Mouse (Mus musculus): Measurements from ENCODE around the gene Aco2. TPM values are rescaled to one million over a fixed set of nuclear protein-coding genes. Genes with fewer than 3 reads are reported as not detected.
A peak's percentile ranks its signal among the peaks of the same experiment; 100 is the strongest.

The Aco2 gene
- polyA plus RNA-seq, 1 experiment from 2014 or later, result 165 TPM

DNA sequence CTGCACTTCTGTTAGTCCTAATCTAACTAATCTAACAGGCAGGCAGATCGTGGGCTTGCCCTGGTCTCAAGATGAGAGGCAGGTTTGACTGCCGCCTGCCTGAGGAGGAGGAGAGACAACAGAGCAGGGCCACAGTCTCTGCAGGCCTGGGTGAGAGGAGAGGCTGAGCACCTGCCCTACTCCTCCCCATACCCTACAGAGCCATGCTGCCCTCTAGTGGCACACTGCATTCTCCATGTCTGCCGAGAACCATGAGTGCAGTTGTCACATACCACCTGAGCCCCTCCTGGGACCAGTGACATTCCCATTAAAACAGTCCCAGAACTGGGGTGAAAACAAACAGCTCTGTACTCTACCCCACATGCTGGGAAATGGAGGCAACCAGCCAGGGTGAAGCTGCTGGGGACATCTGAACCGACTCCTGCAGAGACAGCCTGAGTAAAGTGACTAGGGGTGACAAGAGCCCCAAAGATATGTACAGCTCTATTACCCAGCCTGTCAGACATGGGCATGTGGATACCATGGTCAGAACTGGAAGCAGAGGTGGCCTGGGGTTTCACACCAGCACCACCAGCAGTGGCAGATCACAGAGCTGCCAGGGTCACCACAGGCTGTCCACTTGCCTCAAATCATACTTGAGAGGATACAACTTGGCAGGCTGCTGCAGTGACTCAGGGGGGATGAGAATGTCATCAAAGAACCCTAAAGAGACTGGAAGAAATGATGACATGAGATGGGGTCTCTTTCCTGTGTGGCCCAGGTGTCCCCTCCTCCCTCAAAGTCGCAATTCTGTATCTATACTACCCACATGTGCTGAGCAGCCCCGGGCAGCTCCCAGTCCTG is 45.7 kb downstream of the Aco2 start:
- WGBS, result 59% methylated on average over 6 of the region's 6 CpGs
- Histone ChIP-seq H3K4me3 (ENCODE audit: low read depth, low read length) (no peak overlapping the region), H3K27ac (replicated peaks; ENCODE audit: low read depth, low read length) (no peak overlapping the region), H3K4me2 (ENCODE audit: low read depth, low read length) (no peak overlapping the region), H3K9ac (ENCODE audit: low read depth, low read length) (no peak overlapping the region), H3K27me3 (replicated peaks; ENCODE audit: control insufficient read depth, insufficient read depth, low read length) (no peaks in the 10 kb centered on the region), H3K4me1 (ENCODE audit: control insufficient read depth, insufficient read depth, low read length) (no peaks in the 10 kb centered on the region), H3K36me3 (ENCODE audit: control insufficient read depth, insufficient read depth, low read length) (peaks cover 44% of the 10 kb centered on the region), H3K9me3 (ENCODE audit: control insufficient read depth, low read length) (no peaks in the 10 kb centered on the region)
- peak; percentile 48 for DNase-seq (ENCODE audit: low spot score)
- peak; percentile 73 for ATAC-seq (ENCODE audit: low read depth)

DNA sequence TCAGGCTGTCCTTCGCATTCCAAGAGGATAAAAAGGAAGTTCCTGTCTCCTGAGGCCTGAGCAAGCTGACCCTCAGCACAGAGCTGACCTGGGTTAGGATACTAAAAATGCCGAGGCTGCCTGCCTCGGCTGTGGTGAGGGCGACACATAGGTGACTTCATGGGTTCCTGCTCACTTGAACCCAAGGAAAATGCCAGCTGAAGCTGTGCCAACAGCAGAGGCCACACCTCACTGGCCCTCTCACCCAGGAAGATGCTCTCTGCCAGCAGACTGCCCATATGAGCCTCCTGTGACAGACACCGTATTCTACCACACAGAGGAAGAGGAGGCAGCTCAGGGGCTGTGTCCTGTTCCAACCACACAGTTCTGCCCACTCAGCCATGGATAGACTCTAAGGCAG is 47.0 kb downstream of the Aco2 start:
- Histone ChIP-seq H3K9me3 (ENCODE audit: control insufficient read depth, low read length) (no peaks in the 10 kb centered on the region), H3K36me3 (ENCODE audit: control insufficient read depth, insufficient read depth, low read length) (peaks cover 32% of the 10 kb centered on the region), H3K4me2 (ENCODE audit: low read depth, low read length) (no peak overlapping the region), H3K27me3 (replicated peaks; ENCODE audit: control insufficient read depth, insufficient read depth, low read length) (no peaks in the 10 kb centered on the region), H3K9ac (ENCODE audit: low read depth, low read length) (no peak overlapping the region), H3K4me3 (ENCODE audit: low read depth, low read length) (no peak overlapping the region), H3K4me1 (ENCODE audit: control insufficient read depth, insufficient read depth, low read length) (no peaks in the 10 kb centered on the region), H3K27ac (replicated peaks; ENCODE audit: low read depth, low read length) (no peak overlapping the region)
- DNase-seq (ENCODE audit: low spot score) (no peak), ATAC-seq (ENCODE audit: low read depth) (no peak)
- 77% methylated on average over 5 of the region's 5 CpGs for WGBS

DNA sequence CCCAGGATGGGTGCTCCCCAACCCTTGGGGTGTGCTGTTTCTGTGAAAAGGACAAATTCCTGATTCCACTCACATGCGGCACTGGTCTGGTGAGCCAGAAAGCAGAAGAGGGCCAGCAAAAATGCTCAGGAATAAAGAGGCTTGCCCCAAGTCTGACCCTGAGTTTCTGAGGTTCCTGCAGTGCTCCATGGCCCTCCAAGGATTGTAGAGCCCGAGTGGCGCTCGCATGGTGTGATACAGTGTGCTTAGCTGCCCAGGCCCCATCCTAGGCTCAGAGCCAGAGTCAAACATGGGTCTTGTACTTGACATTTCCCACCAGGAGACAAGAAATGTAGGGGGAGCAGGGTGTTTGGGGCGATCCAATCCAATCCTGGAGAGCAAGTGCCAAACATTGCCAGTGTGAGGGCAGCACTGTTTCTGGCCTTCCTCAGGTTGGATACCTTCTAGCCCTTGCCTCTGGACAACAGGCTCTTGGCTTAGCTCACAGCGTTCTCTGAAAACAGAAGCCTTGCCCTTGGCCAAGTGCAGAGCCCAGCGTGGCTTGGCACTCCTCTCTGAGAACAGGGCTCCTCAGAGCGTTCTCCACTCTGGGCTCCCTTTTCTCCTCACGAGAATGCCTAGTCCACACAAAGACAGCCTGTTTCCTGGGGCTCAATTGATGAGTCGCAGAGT is 48.6 kb downstream of the Aco2 start:
- Histone ChIP-seq H3K4me1 (ENCODE audit: control insufficient read depth, insufficient read depth, low read length) (peaks cover 8% of the 10 kb centered on the region), H3K9me3 (ENCODE audit: control insufficient read depth, low read length) (no peaks in the 10 kb centered on the region), H3K9ac (ENCODE audit: low read depth, low read length) (no peak overlapping the region), H3K4me3 (ENCODE audit: low read depth, low read length) (no peak overlapping the region), H3K27me3 (replicated peaks; ENCODE audit: control insufficient read depth, insufficient read depth, low read length) (no peaks in the 10 kb centered on the region), H3K27ac (replicated peaks; ENCODE audit: low read depth, low read length) (no peak overlapping the region), H3K36me3 (ENCODE audit: control insufficient read depth, insufficient read depth, low read length) (peaks cover 17% of the 10 kb centered on the region), H3K4me2 (ENCODE audit: low read depth, low read length) (no peak overlapping the region)
- DNase-seq (ENCODE audit: low spot score) (no peak), ATAC-seq (ENCODE audit: low read depth) (no peak)
- WGBS, result 79% methylated on average over 10 of the region's 10 CpGs

DNA sequence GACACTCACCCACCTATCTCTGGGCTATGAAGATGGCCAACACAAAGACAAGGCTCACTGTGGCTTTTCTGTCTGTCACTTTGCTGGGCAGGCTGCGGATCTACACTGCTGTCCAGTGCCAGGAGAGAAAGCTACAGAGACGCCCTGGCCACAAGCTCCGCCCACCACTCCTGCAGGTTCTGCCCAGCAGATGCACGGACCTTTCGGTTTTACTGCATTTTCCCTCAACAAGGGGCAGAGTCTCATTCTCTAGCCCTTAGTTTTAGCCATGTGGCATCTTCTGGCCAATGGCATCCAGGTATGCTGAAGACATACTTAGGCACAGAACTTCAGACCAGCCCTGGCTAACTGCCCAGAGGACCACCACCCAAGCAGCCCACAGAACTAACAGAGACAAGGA is 49.1 kb downstream of the Aco2 start:
- H3K4me2 ChIP-seq (ENCODE audit: low read depth, low read length), result no peak overlapping the region
- no peaks in the 10 kb centered on the region for H3K27me3 ChIP-seq (replicated peaks; ENCODE audit: control insufficient read depth, insufficient read depth, low read length)
- H3K9ac ChIP-seq (ENCODE audit: low read depth, low read length), result no peak overlapping the region
- H3K4me3 ChIP-seq (ENCODE audit: low read depth, low read length), result no peak overlapping the region
- H3K36me3 ChIP-seq (ENCODE audit: control insufficient read depth, insufficient read depth, low read length), result peaks cover 12% of the 10 kb centered on the region
- no peak overlapping the region for H3K27ac ChIP-seq (replicated peaks; ENCODE audit: low read depth, low read length)
- 62% methylated on average over 4 of the region's 5 CpGs for WGBS
- no peak for ATAC-seq (ENCODE audit: low read depth)
- H3K9me3 ChIP-seq (ENCODE audit: control insufficient read depth, low read length), result no peaks in the 10 kb centered on the region
- peaks cover 8% of the 10 kb centered on the region for H3K4me1 ChIP-seq (ENCODE audit: control insufficient read depth, insufficient read depth, low read length)
- DNase-seq (ENCODE audit: low spot score), result no peak

DNA sequence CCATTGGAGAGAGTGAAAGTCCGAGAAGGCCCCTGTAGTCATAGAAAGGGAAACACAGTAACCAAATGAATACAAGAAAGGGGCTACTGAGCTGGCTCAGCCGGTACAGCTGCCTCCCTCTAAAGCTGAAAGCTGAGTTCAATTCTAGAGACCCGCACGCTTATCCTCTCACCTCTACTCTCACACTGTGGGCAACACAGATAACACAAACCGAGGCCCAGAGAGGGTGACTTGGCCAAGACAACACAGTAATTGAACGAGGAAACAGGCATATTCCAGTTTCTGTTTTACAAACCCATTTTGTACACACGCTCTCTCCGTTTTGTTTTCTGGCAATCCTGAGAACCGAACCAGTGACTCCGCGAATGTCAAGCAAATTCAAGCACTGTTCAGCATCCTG is 52.8 kb downstream of the Aco2 start:
- peak overlapping the region; percentile 79 for H3K4me3 ChIP-seq (ENCODE audit: low read depth, low read length)
- DNase-seq (ENCODE audit: low spot score) (no peak), ATAC-seq (ENCODE audit: low read depth) (no peak)
- no peaks in the 10 kb centered on the region for H3K9me3 ChIP-seq (ENCODE audit: control insufficient read depth, low read length)
- no peaks in the 10 kb centered on the region for H3K36me3 ChIP-seq (ENCODE audit: control insufficient read depth, insufficient read depth, low read length)
- H3K27ac ChIP-seq (replicated peaks; ENCODE audit: low read depth, low read length), result no peak overlapping the region
- peak overlapping the region; percentile 79 for H3K9ac ChIP-seq (ENCODE audit: low read depth, low read length)
- no peaks in the 10 kb centered on the region for H3K27me3 ChIP-seq (replicated peaks; ENCODE audit: control insufficient read depth, insufficient read depth, low read length)
- WGBS, result 86% methylated on average over 11 of the region's 11 CpGs
- peaks cover 12% of the 10 kb centered on the region for H3K4me1 ChIP-seq (ENCODE audit: control insufficient read depth, insufficient read depth, low read length)
- peak overlapping the region; percentile 92 for H3K4me2 ChIP-seq (ENCODE audit: low read depth, low read length)

DNA sequence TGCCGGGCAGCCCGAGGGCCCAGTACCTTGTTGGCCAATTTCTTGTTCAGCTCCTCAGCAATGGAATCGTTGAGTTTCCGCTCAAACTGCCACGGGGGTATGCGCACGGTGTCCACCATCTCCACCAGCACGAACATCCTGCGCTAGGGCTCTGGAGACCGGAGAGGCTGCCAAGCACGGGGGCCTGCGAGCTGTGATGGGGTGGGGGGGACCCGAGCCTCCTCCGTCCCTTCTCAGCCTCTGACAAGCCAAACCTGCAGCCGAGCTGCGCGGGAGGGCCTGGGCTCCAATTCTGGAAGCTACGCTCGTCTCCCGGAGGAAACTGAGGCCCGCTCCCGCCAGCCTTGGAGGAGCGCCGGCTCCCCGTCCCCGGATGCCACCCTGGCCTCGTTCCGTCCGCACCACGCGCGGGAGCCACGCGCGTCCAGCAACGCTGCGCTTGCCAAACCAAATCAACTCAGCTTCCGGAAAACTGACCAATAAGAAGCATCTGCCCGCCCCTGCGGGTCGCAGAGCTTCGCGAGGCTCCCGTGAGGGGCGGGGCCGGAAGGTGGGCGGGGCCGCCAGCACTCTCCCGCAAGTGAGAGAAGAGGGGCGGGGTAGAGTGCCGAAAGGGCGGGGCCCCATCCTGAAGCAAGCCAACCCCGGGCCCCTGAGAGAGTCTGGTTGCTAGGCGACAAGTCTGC is 53.8 kb downstream of the Aco2 start, which contains the start of gene Polr3h:
Polr3h (minus strand) TSS at position 481 of the 686 bp plus-strand sequence.
- peak within 1 kb of the TSS; percentile 79 for H3K9ac ChIP-seq (ENCODE audit: low read depth, low read length)
- peak within 1 kb of the TSS; percentile 92 for H3K4me2 ChIP-seq (ENCODE audit: low read depth, low read length)
- H3K9me3 ChIP-seq (ENCODE audit: control insufficient read depth, low read length), result no peaks in the 10 kb centered on the region
- ATAC-seq (ENCODE audit: low read depth), result peak; percentile 96
- H3K27me3 ChIP-seq (replicated peaks; ENCODE audit: control insufficient read depth, insufficient read depth, low read length), result no peaks in the 10 kb centered on the region
- peak within 1 kb of the TSS; percentile 79 for H3K4me3 ChIP-seq (ENCODE audit: low read depth, low read length)
- H3K27ac ChIP-seq (replicated peaks; ENCODE audit: low read depth, low read length), result peak within 1 kb of the TSS; percentile 77
- peak; percentile 98 for DNase-seq (ENCODE audit: low spot score)
- WGBS, result under 1% methylated on average over 40 of the region's 54 CpGs
- no peaks in the 10 kb centered on the region for H3K36me3 ChIP-seq (ENCODE audit: control insufficient read depth, insufficient read depth, low read length)
- peaks cover 12% of the 10 kb centered on the region for H3K4me1 ChIP-seq (ENCODE audit: control insufficient read depth, insufficient read depth, low read length)

DNA sequence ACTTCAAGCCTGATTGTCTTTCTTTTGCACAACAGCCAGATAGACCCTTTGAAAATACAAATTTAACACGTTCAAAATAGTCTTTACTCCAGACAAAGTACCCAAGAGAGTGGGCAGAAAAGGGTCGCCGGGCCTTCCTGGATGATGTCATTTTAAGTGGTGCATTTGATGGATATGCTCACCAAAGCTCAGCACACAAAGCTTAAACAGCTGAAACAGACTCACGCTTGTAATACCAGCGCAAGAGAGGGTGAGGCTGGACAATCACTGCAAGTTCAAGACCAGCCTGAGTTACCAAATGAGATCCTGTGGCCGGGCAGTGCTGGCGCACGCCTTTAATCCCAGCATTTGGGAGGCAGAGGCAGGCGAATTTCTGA is 54.3 kb downstream of the Aco2 start:
- DNase-seq (ENCODE audit: low spot score) (no peak), ATAC-seq (ENCODE audit: low read depth) (peak; percentile 31)
- Histone ChIP-seq H3K9ac (ENCODE audit: low read depth, low read length) (no peak overlapping the region), H3K36me3 (ENCODE audit: control insufficient read depth, insufficient read depth, low read length) (no peaks in the 10 kb centered on the region), H3K27ac (replicated peaks; ENCODE audit: low read depth, low read length) (peak overlapping the region; percentile 77; the same call in 1 of the 2 replicates), H3K9me3 (ENCODE audit: control insufficient read depth, low read length) (no peaks in the 10 kb centered on the region), H3K4me2 (ENCODE audit: low read depth, low read length) (peak overlapping the region; percentile 92), H3K4me3 (ENCODE audit: low read depth, low read length) (peak overlapping the region; percentile 79), H3K4me1 (ENCODE audit: control insufficient read depth, insufficient read depth, low read length) (peaks cover 12% of the 10 kb centered on the region), H3K27me3 (replicated peaks; ENCODE audit: control insufficient read depth, insufficient read depth, low read length) (no peaks in the 10 kb centered on the region)
- WGBS, result 37% methylated on average over 9 of the region's 9 CpGs

DNA sequence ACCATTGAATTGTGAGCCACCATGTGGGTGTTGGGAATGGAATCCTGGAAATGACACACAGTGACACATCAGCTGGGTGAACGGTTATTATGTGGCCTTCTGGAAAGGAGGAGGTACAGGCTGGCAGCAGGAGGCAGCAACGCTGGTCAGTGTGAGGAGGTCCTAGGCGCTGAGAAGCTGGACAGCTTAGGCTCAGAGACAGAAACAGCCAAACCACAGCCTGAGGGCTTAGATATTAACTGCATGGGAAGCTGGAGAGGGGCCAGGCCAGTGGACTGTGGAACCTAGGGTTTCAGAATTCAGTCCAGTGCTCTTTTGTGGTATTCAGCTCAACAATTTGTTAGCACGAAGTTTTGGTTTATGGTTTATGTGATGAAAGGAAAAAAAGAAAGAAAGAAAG is 55.6 kb downstream of the Aco2 start:
- Histone ChIP-seq H3K4me1 (ENCODE audit: control insufficient read depth, insufficient read depth, low read length) (peaks cover 12% of the 10 kb centered on the region), H3K27me3 (replicated peaks; ENCODE audit: control insufficient read depth, insufficient read depth, low read length) (no peaks in the 10 kb centered on the region), H3K36me3 (ENCODE audit: control insufficient read depth, insufficient read depth, low read length) (no peaks in the 10 kb centered on the region), H3K27ac (replicated peaks; ENCODE audit: low read depth, low read length) (no peak overlapping the region; the same call in 1 of the 2 replicates), H3K9me3 (ENCODE audit: control insufficient read depth, low read length) (no peaks in the 10 kb centered on the region), H3K4me3 (ENCODE audit: low read depth, low read length) (no peak overlapping the region), H3K4me2 (ENCODE audit: low read depth, low read length) (no peak overlapping the region), H3K9ac (ENCODE audit: low read depth, low read length) (no peak overlapping the region)
- no peak for ATAC-seq (ENCODE audit: low read depth)
- WGBS, result 46% methylated on average over 4 of the region's 4 CpGs
- peak; percentile 55 for DNase-seq (ENCODE audit: low spot score)
